Mouse (Mus musculus) liver, embryonic 15.5 days (tissue): ENCODE data around the gene 1810037I17Rik. TPM values are rescaled to one million over a fixed set of nuclear protein-coding genes. Genes with fewer than 3 reads are reported as not detected.
"Not testable (repeated sequence)": the region's sequence is repeated elsewhere in the genome, so short reads cannot be mapped to it uniquely, and the experiment has no call there.

Experiments used
- ATAC-seq: fragments of 200-750 bp; cut with Nextera tagmentation; 2 replicates; pipeline ENCODE4 v1.8.0; 2017; ENCODE audit warnings: moderate number of reproducible peaks, mild to moderate bottlenecking, moderate library complexity; ENCODE audit not compliant: insufficient read depth
- H3K27ac ChIP-seq: fragments of 300-500 bp; sonication (generic); replicated peaks from 2 replicates; pipeline ENCODE4 v1.5.1; 2015; ENCODE audit warnings: mild to moderate bottlenecking, inconsistent platforms
- H3K27me3 ChIP-seq: fragments of 300-500 bp; sonication (generic); 2 replicates; pipeline ENCODE4 v1.6.1; 2015; ENCODE audit warnings: mild to moderate bottlenecking, inconsistent platforms
- H3K36me3 ChIP-seq: fragments of 300-500 bp; sonication (generic); replicated peaks from 2 replicates; pipeline ENCODE4 v1.6.1; 2015; ENCODE audit warnings: moderate library complexity, mild to moderate bottlenecking, inconsistent platforms
- H3K4me1 ChIP-seq: fragments of 300-500 bp; sonication (generic); replicated peaks from 2 replicates; pipeline ENCODE4 v1.6.1; 2015; ENCODE audit warnings: inconsistent platforms
- H3K4me2 ChIP-seq: fragments of 300-500 bp; sonication (generic); 2 replicates; pipeline ENCODE4 v1.6.1; 2015; ENCODE audit warnings: moderate library complexity, mild to moderate bottlenecking, inconsistent platforms
- H3K4me3 ChIP-seq: fragments of 300-500 bp; sonication (generic); replicated peaks from 2 replicates; pipeline ENCODE4 v1.5.1; 2015; ENCODE audit warnings: mild to moderate bottlenecking, inconsistent platforms
- H3K9ac ChIP-seq: fragments of 300-500 bp; sonication (generic); 2 replicates; pipeline ENCODE4 v1.6.1; 2015; ENCODE audit warnings: moderate library complexity, mild to moderate bottlenecking, inconsistent platforms
- H3K9me3 ChIP-seq: fragments of 300-500 bp; sonication (generic); replicated peaks from 2 replicates; pipeline ENCODE4 v1.6.1; 2016; ENCODE audit warnings: inconsistent platforms
- WGBS: fragments of 180-500 bp; shearing (Covaris S2); methylation state at CpG from one replicate; pipeline ENCODE4 v1.1.7; 2015; ENCODE audit warnings: mixed read lengths; ENCODE audit not compliant: insufficient replicate concordance; 5-methylcytosine and 5-hydroxymethylcytosine counted together
- polyA plus RNA-seq: library from polyadenylated mRNA; unstranded; fragments of >200 nt; fragmentation: Nextera tagmentation; extraction: Ambion mirVana; gene quantifications from 2 replicates; pipeline ENCODE4 v1.2.1, GENCODE M21; 2015

1810037I17Rik gene
- polyA plus RNA-seq, 1 experiment from 2014 or later, result 88.2 TPM

DNA sequence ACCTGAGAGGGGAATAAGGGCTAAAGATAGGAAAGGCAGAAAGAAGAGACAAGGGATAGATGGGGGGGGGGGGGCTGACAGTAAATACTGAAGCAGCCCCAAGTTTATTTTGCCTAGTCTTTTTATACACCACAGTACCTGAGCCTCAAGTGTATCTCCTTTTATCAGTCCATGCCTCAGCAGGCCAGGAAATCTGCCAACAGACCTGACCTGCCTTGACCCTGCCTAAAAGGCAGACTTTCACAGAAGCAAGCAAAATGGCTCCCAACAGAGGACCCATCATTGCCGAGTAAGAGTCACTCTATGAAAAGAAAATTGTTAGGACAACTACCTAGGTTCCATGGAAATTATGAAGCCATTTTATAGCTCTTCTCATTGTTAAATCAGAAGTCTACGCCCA, 16.2 kb upstream of the 1810037I17Rik start:
- Histone ChIP-seq H3K27me3 (no peaks in the 10 kb centered on the region), H3K9me3 (no peaks in the 10 kb centered on the region), H3K27ac (no peak overlapping the region), H3K4me3 (no peak overlapping the region), H3K4me1 (no peaks in the 10 kb centered on the region), H3K4me2 (no peak overlapping the region), H3K9ac (no peak overlapping the region), H3K36me3 (no peaks in the 10 kb centered on the region)
- WGBS, result 48% methylated on average over 2 of the region's 2 CpGs
- ATAC-seq, result no peak

GRCm38 (mm10) chr3:122915493-122915892, 8.5 kb upstream of the 1810037I17Rik start:
- ATAC-seq, result no peak
- no peak overlapping the region for H3K4me3 ChIP-seq
- H3K27ac ChIP-seq, result no peak overlapping the region
- H3K27me3 ChIP-seq, result no peaks in the 10 kb centered on the region
- no peaks in the 10 kb centered on the region for H3K36me3 ChIP-seq
- no peaks in the 10 kb centered on the region for H3K9me3 ChIP-seq
- peaks cover 4% of the 10 kb centered on the region; the same call in 1 of the 2 replicates for H3K4me1 ChIP-seq
- no peak overlapping the region for H3K4me2 ChIP-seq
- no peak overlapping the region for H3K9ac ChIP-seq
- WGBS, result 51% methylated on average over 5 of the region's 5 CpGs

- 56% methylated on average over 6 of the region's 6 CpGs for WGBS
- Histone ChIP-seq H3K27ac (no peak overlapping the region), H3K4me2 (no peak overlapping the region), H3K9ac (no peak overlapping the region), H3K4me1 (peaks cover 11% of the 10 kb centered on the region; the same call in 1 of the 2 replicates), H3K27me3 (no peaks in the 10 kb centered on the region), H3K36me3 (no peaks in the 10 kb centered on the region), H3K4me3 (no peak overlapping the region), H3K9me3 (no peaks in the 10 kb centered on the region)
- no peak for ATAC-seq
Observed at GRCm38 (mm10) chr3:122916191-122916680, 7.8 kb upstream of the 1810037I17Rik start.

DNA sequence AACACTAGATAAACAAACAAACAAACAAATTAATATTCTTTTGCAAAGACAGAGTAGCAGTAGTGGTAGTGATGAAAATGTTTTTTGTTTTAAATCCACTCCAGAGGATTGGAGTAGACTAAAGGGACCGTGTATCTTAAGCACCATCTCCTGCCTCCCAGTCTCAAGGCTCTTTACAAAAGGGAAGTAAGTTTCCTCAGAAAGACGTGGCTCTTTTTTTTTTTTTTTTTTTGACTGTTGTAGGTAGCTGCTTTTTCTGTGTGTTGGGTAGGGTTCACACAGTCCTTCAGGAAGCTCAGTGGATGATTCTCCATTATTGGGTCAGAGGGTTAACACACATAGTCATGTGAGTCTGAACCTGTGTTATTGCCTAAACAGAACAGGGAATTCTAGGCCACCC, 5.3 kb upstream of the 1810037I17Rik start:
- Histone ChIP-seq H3K9ac (no peak overlapping the region), H3K36me3 (no peaks in the 10 kb centered on the region), H3K4me3 (no peak overlapping the region), H3K27ac (no peak overlapping the region), H3K4me1 (peaks cover 24% of the 10 kb centered on the region), H3K9me3 (no peaks in the 10 kb centered on the region), H3K4me2 (no peak overlapping the region), H3K27me3 (no peaks in the 10 kb centered on the region)
- ATAC-seq, result no peak
- 9% methylated on average over 2 of the region's 2 CpGs for WGBS

- no peak within 1 kb of the TSS for H3K27ac ChIP-seq
- no peaks in the 10 kb centered on the region for H3K9me3 ChIP-seq
- ATAC-seq, result no peak
- no peak within 1 kb of the TSS for H3K4me2 ChIP-seq
- 79% methylated on average over 8 of the region's 8 CpGs for WGBS
- H3K36me3 ChIP-seq, result no peaks in the 10 kb centered on the region
- H3K27me3 ChIP-seq, result no peaks in the 10 kb centered on the region
- H3K4me3 ChIP-seq, result no peak within 1 kb of the TSS
- H3K9ac ChIP-seq, result no peak within 1 kb of the TSS
- H3K4me1 ChIP-seq, result peaks cover 26% of the 10 kb centered on the region
Observed at GRCm38 (mm10) chr3:122919260-122919659, 4.7 kb upstream of the 1810037I17Rik start, which contains the start of gene Gm10959. Gene Gm10959, minus strand, starts transcription at chr3:122919360.

DNA sequence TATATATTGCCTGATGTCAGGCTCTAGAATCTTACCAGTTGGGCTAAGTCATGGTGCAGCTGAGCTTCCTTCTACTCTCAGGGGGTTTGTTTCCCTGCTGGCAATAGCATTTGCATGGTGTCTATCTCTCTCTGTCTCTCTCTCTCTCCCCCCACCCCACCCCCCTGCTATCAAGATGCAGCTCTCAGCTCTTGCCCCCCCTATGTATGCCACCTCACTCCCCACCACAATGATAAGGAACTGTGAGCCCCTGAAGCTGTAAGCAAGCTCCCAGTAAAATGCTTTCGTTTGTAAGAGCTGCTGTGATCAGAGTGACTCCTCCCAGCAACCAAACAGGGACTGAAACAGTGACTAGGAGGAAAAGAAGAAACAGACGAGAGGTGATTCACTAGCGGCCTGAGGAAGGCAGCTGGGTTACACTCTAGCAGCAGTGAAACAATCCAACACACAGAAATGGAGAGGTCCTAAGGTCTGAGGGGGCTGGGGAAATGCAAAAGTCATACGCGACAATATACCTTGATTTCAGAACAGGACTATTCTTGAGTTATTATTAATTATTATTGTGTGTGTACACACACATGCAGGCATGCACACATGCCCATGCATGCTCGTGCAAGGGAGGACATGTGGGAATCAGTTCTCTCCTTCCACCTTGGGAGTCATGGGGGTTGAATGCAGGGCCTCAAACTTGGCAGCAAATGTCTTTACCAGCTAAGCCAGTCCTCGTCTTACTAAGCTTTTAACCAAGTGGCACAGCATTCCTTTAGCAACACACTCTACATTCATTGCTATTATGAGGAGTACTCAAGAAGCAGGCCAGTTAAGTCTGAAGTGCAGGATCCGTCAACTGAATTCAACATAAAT, 3.2 kb upstream of the 1810037I17Rik start:
- 43% methylated on average over 8 of the region's 8 CpGs for WGBS
- no peak for ATAC-seq

GRCm38 (mm10) chr3:122921676-122922527, 2.1 kb upstream of the 1810037I17Rik start:
- Histone ChIP-seq H3K9me3 (no peaks in the 10 kb centered on the region), H3K4me1 (peaks cover 33% of the 10 kb centered on the region), H3K4me2 (no peak overlapping the region), H3K27me3 (no peaks in the 10 kb centered on the region), H3K27ac (no peak overlapping the region), H3K4me3 (no peak overlapping the region), H3K9ac (no peak overlapping the region), H3K36me3 (peaks cover 8% of the 10 kb centered on the region; the same call in 1 of the 2 replicates)
- 71% methylated on average over 8 of the region's 8 CpGs for WGBS
- no peak for ATAC-seq

More for the DNA sequence above, 3.2 kb upstream of the 1810037I17Rik start:
- Histone ChIP-seq H3K27ac (no peak overlapping the region), H3K4me1 (peaks cover 26% of the 10 kb centered on the region), H3K36me3 (no peaks in the 10 kb centered on the region), H3K4me3 (no peak overlapping the region), H3K9me3 (no peaks in the 10 kb centered on the region), H3K27me3 (no peaks in the 10 kb centered on the region), H3K9ac (no peak overlapping the region), H3K4me2 (no peak overlapping the region)

GRCm38 (mm10) chr3:122923147-122923546, 856 bp upstream of the 1810037I17Rik start:
- no peak for ATAC-seq
- 34% methylated on average over 7 of the region's 7 CpGs for WGBS
- H3K4me1 ChIP-seq, result peaks cover 33% of the 10 kb centered on the region
- H3K4me2 ChIP-seq, result peak overlapping the region; percentile 85
- no peak overlapping the region for H3K9ac ChIP-seq
- H3K9me3 ChIP-seq, result no peaks in the 10 kb centered on the region
- no peaks in the 10 kb centered on the region for H3K27me3 ChIP-seq
- peak overlapping the region; percentile 92 for H3K27ac ChIP-seq
- peak overlapping the region; percentile 73 for H3K4me3 ChIP-seq
- H3K36me3 ChIP-seq, result peaks cover 13% of the 10 kb centered on the region; the same call in 1 of the 2 replicates

DNA sequence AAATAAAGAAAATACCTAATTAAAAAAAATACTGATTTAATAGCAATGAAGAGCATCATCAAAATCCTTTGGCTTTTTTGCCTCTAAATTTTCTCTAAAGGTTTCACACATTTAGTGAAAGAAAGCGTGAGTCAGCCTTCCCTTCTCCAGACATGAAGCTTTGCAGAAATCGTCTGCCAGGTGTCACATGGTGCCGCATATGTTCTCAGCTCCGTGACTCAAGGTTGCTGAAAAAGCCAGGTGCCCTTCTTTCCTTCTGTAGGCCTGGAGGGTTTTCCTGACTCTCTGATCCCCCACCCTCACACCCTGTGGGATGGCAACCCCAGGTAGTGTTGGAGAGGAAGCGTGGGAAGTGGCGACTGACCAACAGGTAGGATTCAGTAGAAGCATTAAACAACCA, 5.7 kb downstream of the 1810037I17Rik start:
- no peak for ATAC-seq
- Histone ChIP-seq H3K36me3 (peaks cover 23% of the 10 kb centered on the region), H3K27me3 (no peaks in the 10 kb centered on the region), H3K4me1 (peaks cover 10% of the 10 kb centered on the region), H3K27ac (no peak overlapping the region), H3K4me2 (no peak overlapping the region), H3K4me3 (no peak overlapping the region), H3K9me3 (no peaks in the 10 kb centered on the region), H3K9ac (no peak overlapping the region)
- 75% methylated on average over 6 of the region's 6 CpGs for WGBS

- H3K9me3 ChIP-seq, result no peaks in the 10 kb centered on the region
- 71% methylated on average over 1 of the region's 1 CpGs for WGBS
- no peaks in the 10 kb centered on the region for H3K27me3 ChIP-seq
- H3K27ac ChIP-seq, result no peak overlapping the region
- no peak overlapping the region for H3K9ac ChIP-seq
- H3K4me3 ChIP-seq, result no peak overlapping the region
- H3K4me1 ChIP-seq, result no peaks in the 10 kb centered on the region
- no peak for ATAC-seq
- H3K36me3 ChIP-seq, result peaks cover 16% of the 10 kb centered on the region; the same call in 1 of the 2 replicates
- H3K4me2 ChIP-seq, result no peak overlapping the region
Observed at GRCm38 (mm10) chr3:122932466-122932865, 8.5 kb downstream of the 1810037I17Rik start.

DNA sequence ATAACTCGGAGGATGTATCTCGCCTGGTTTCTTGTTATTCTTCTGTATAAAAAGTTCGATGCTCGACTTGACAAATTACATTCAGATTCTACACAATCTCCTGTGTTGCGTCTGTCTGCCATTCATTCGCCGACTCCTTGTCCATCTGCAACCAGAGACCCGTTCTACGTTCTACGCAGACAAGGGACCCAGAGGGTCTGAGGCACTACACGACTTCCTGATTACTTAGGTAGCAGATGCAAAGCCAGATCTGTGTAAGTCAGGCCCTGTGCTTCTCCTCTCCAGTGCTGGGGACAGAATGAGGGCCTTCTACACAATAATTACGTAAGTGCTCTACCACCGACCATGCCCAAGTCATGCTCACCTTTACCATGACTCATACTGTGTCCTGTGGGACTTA, 13.2 kb downstream of the 1810037I17Rik start:
- 74% methylated on average over 13 of the region's 13 CpGs for WGBS
- not testable (repeated sequence) for ATAC-seq, H3K9me3 ChIP-seq, H3K4me1 ChIP-seq, H3K4me2 ChIP-seq, H3K4me3 ChIP-seq, H3K9ac ChIP-seq, H3K27me3 ChIP-seq, H3K27ac ChIP-seq
- H3K36me3 ChIP-seq, result peaks cover 13% of the 10 kb centered on the region; the same call in 1 of the 2 replicates
